Comparison of ENCODE assay signal across 10 mouse cellular contexts in genomic region chr1:152809541-152810252, GRCm38 (mm10). TPM values are rescaled to one million over a fixed set of nuclear protein-coding genes. Genes with fewer than 3 reads are reported as not detected.
A peak's percentile ranks its signal among the peaks of the same experiment; 100 is the strongest.
DNase-seq lines count a peak whose midpoint lies in the region; ATAC-seq and TF ChIP-seq lines count a peak whose summit lies in the region.
"Had no signal": no experiment of that assay in that cellular context is flagged by ENCODE, and none has a peak within 500 bp of the region (broad histone marks: within the 10 kb centered on the region; RNA-seq: fewer than 3 reads in every experiment).

No protein-coding gene starts in this region.

- DNase-seq in cerebellum, postnatal 10 days: peak; percentile 22 to 46
- no peak for DNase-seq in cerebellum, adult 9-11 months
- DNase-seq in R1 (ENCODE audit: low read depth, low spot score): peak; percentile 63
- peak; percentile 50 to 66 for DNase-seq in kidney, postnatal 4 days
- no peak for DNase-seq in thymus, adult 2 months
- no peak for DNase-seq in cerebellum, postnatal 36 days
- no peak for DNase-seq in urinary bladder, adult 2 months (ENCODE audit: low spot score)

- H3K9me3 ChIP-seq in heart, embryonic 13.5 days: no peaks in the 10 kb centered on the region
- H3K9me3 ChIP-seq: neural tube, embryonic 13.5 days had no signal

- no peak overlapping the region for H3K4me2 ChIP-seq in heart, embryonic 13.5 days
- H3K4me2 ChIP-seq: neural tube, embryonic 13.5 days had no signal

- no peak overlapping the region for H3K4me3 ChIP-seq in heart, embryonic 13.5 days
- H3K4me3 ChIP-seq in thymus, adult 2 months (ENCODE audit: control insufficient read depth, insufficient read depth, low read length): no peak overlapping the region
- H3K4me3 ChIP-seq: erythroblast, embryonic 14.5 days; neural tube, embryonic 13.5 days had no signal

- no peak for TF ChIP-seq CTCF in thymus, adult 2 months (IDR thresholded peaks at IDR 0.05; ENCODE audit: borderline replicate concordance, control insufficient read depth, extremely low read depth, insufficient read depth, low read length, poor library complexity)

- H3K36me3 ChIP-seq in heart, embryonic 13.5 days: no peaks in the 10 kb centered on the region
- no peaks in the 10 kb centered on the region for H3K36me3 ChIP-seq in thymus, adult 2 months (ENCODE audit: control insufficient read depth, insufficient read depth, low read length)
- H3K36me3 ChIP-seq: neural tube, embryonic 13.5 days had no signal

- peak overlapping the region; percentile 72 for H3K27ac ChIP-seq in heart, embryonic 13.5 days (replicated peaks)
- H3K27ac ChIP-seq in thymus, adult 2 months (ENCODE audit: control insufficient read depth, insufficient read depth, low read length): no peak overlapping the region
- H3K27ac ChIP-seq: neural tube, embryonic 13.5 days had no signal

- H3K9ac ChIP-seq in heart, embryonic 13.5 days: no peak overlapping the region
- H3K9ac ChIP-seq: neural tube, embryonic 13.5 days had no signal

- 20% methylated on average over 8 of the region's 8 CpGs for WGBS in heart, embryonic 13.5 days
- 97% methylated on average over 8 of the region's 8 CpGs for WGBS in thymus, adult 2 months

- peak; percentile 67 for ATAC-seq in heart, embryonic 13.5 days (ENCODE audit: extremely low read depth, insufficient number of reproducible peaks, low FRiP score, low TSS enrichment)

- H3K4me1 ChIP-seq in heart, embryonic 13.5 days: peaks cover 13% of the 10 kb centered on the region
- H3K4me1 ChIP-seq in thymus, adult 2 months (replicated peaks; ENCODE audit: control insufficient read depth, insufficient read depth, low read length): peaks cover 9% of the 10 kb centered on the region

- H3K27me3 ChIP-seq in heart, embryonic 13.5 days (replicated peaks): no peaks in the 10 kb centered on the region
- H3K27me3 ChIP-seq in thymus, adult 2 months (ENCODE audit: control insufficient read depth, insufficient read depth, low read length): no peaks in the 10 kb centered on the region
- H3K27me3 ChIP-seq: neural tube, embryonic 13.5 days had no signal

- no peak for TF ChIP-seq POLR2A in thymus, adult 2 months (IDR thresholded peaks at IDR 0.05; ENCODE audit: control insufficient read depth, extremely low read depth, insufficient read depth, low read length, poor library complexity)

RNA-seq across cellular contexts. Expression of gene Ncf2, which starts 9.7 kb away (rescaled TPM):
- polyA plus RNA-seq in heart, embryonic 13.5 days (2015; fragmentation: Nextera tagmentation; extraction: Ambion mirVana): 3.3 and 4.6 TPM in 2 replicates
- polyA plus RNA-seq in thymus, adult 2 months (2012; rRNA removed): 7.6 and 8.4 TPM in 2 replicates
- polyA plus RNA-seq in urinary bladder, adult 2 months (2012; rRNA removed): 7.0 and 8.7 TPM in 2 replicates

RNA-seq across cellular contexts. Expression of gene Arpc5, which starts 43.4 kb away (rescaled TPM):
- 198 and 202 TPM in 2 replicates for polyA plus RNA-seq in heart, embryonic 13.5 days (2015; fragmentation: Nextera tagmentation; extraction: Ambion mirVana)
- 162 and 171 TPM in 2 replicates for polyA plus RNA-seq in thymus, adult 2 months (2012; rRNA removed)
- polyA plus RNA-seq in urinary bladder, adult 2 months (2012; rRNA removed): 143 and 180 TPM in 2 replicates

RNA-seq across cellular contexts. Expression of gene Rgl1, which starts 43.5 kb away (rescaled TPM):
- 54.1 and 59.2 TPM in 2 replicates for polyA plus RNA-seq in heart, embryonic 13.5 days (2015; fragmentation: Nextera tagmentation; extraction: Ambion mirVana)
- 6.8 and 7.1 TPM in 2 replicates for polyA plus RNA-seq in thymus, adult 2 months (2012; rRNA removed)
- 29.6 and 31.0 TPM in 2 replicates for polyA plus RNA-seq in urinary bladder, adult 2 months (2012; rRNA removed)

RNA-seq across cellular contexts. Expression of gene Apobec4, which starts 59.3 kb away (rescaled TPM):
- not detected in 2 replicates for polyA plus RNA-seq in heart, embryonic 13.5 days (2015; fragmentation: Nextera tagmentation; extraction: Ambion mirVana)
- not detected in 2 replicates for polyA plus RNA-seq in thymus, adult 2 months (2012; rRNA removed)
- polyA plus RNA-seq in urinary bladder, adult 2 months (2012; rRNA removed): not detected in 2 replicates
- polyA plus RNA-seq: erythroblast, embryonic 14.5 days; neural tube, embryonic 13.5 days had no signal

Comparison
In these comparisons a context has a peak if more than half of its experiments do, and no peak if none do; other contexts are left out.
1. DNase-seq: peak in cerebellum, postnatal 10 days (2 of 2), R1 (single experiment) and kidney, postnatal 4 days (2 of 2); none in cerebellum, adult 9-11 months (single experiment), thymus, adult 2 months (single experiment), cerebellum, postnatal 36 days (0 of 2) and urinary bladder, adult 2 months (single experiment).